Mouse (Mus musculus) thymus, adult 2 months (tissue): ENCODE data around the gene Mmd.

Experiments
- CTCF ChIP-seq: fragments of 200-500 bp; IDR thresholded peaks from 2 replicates; pipeline ENCODE4 v1.5.1; 2012; ENCODE audit warnings: mild to moderate bottlenecking, control low read depth, low read length, moderate library complexity, borderline replicate concordance; ENCODE audit not compliant: control insufficient read depth, poor library complexity, insufficient read depth; ENCODE audit errors: extremely low read depth
- POLR2A ChIP-seq: fragments of 200-500 bp; IDR thresholded peaks from 2 replicates; pipeline ENCODE4 v1.6.1; 2012; ENCODE audit warnings: mild to moderate bottlenecking, low read length, control low read depth, moderate library complexity; ENCODE audit not compliant: control insufficient read depth, poor library complexity, insufficient read depth; ENCODE audit errors: extremely low read depth

GRCm38 (mm10) chr11:90258321-90258927 is 9.2 kb downstream of the Mmd start:
- no peak for TF ChIP-seq POLR2A
- TF ChIP-seq CTCF: no peak
